In genomic region chr8:107115008-107115320, GRCm38 (mm10) we compare ENCODE assay signal across 12 mouse cellular contexts. TPM values are rescaled to one million over a fixed set of nuclear protein-coding genes. Genes with fewer than 3 reads are reported as not detected.
DNase-seq lines count a peak whose midpoint lies in the region; ATAC-seq lines count a peak whose summit lies in the region.
"Had no signal": no experiment of that assay in that cellular context is flagged by ENCODE, and none has a peak within 500 bp of the region (broad histone marks: within the 10 kb centered on the region; RNA-seq: fewer than 3 reads in every experiment).

No protein-coding gene starts in this region.

- peaks cover 29% of the 10 kb centered on the region for H3K4me1 ChIP-seq in hindbrain, embryonic 10.5 days (replicated peaks)
- no peaks in the 10 kb centered on the region; the same call in 1 of the 2 replicates for H3K4me1 ChIP-seq in hindbrain, embryonic 16.5 days (ENCODE audit: control insufficient read depth, insufficient read depth, low read depth, low read length)
- H3K4me1 ChIP-seq in midbrain, embryonic 11.5 days (ENCODE audit: control insufficient read depth, insufficient read depth, low read length), result peaks cover 3% of the 10 kb centered on the region; the same call in 1 of the 2 replicates
- H3K4me1 ChIP-seq in midbrain, embryonic 15.5 days, result peaks cover 8% of the 10 kb centered on the region
- H3K4me1 ChIP-seq in intestine, embryonic 16.5 days (ENCODE audit: control insufficient read depth, insufficient read depth, low read length), result peaks cover 27% of the 10 kb centered on the region
- peaks cover 13% of the 10 kb centered on the region; the same call in 1 of the 2 replicates for H3K4me1 ChIP-seq in stomach, embryonic 16.5 days (ENCODE audit: control insufficient read depth, insufficient read depth, low read length)

- no peak overlapping the region for H3K4me3 ChIP-seq in hindbrain, embryonic 10.5 days
- no peak overlapping the region for H3K4me3 ChIP-seq in hindbrain, embryonic 16.5 days (ENCODE audit: low read length)
- no peak overlapping the region for H3K4me3 ChIP-seq in midbrain, embryonic 11.5 days (ENCODE audit: low read depth, low read length)
- H3K4me3 ChIP-seq in midbrain, embryonic 15.5 days, result no peak overlapping the region
- H3K4me3 ChIP-seq in intestine, embryonic 16.5 days (ENCODE audit: low read length), result no peak overlapping the region
- no peak overlapping the region for H3K4me3 ChIP-seq in stomach, embryonic 16.5 days (replicated peaks; ENCODE audit: low read length)

- 78% methylated on average over 10 of the region's 10 CpGs for WGBS in hindbrain, embryonic 10.5 days
- WGBS in hindbrain, embryonic 16.5 days, result 78% methylated on average over 10 of the region's 10 CpGs
- 88% methylated on average over 10 of the region's 10 CpGs for WGBS in midbrain, embryonic 11.5 days
- WGBS in midbrain, embryonic 15.5 days, result 85% methylated on average over 10 of the region's 10 CpGs
- WGBS in intestine, embryonic 16.5 days, result 49% methylated on average over 10 of the region's 10 CpGs
- WGBS in stomach, embryonic 16.5 days, result 45% methylated on average over 10 of the region's 10 CpGs

- no peaks in the 10 kb centered on the region for H3K9me3 ChIP-seq in hindbrain, embryonic 10.5 days
- no peaks in the 10 kb centered on the region for H3K9me3 ChIP-seq in hindbrain, embryonic 16.5 days (ENCODE audit: control insufficient read depth, low read length)
- H3K9me3 ChIP-seq in midbrain, embryonic 11.5 days (ENCODE audit: control insufficient read depth, low read length), result no peaks in the 10 kb centered on the region
- H3K9me3 ChIP-seq in midbrain, embryonic 15.5 days, result no peaks in the 10 kb centered on the region
- no peaks in the 10 kb centered on the region for H3K9me3 ChIP-seq in intestine, embryonic 16.5 days (ENCODE audit: control insufficient read depth, low read length)
- no peaks in the 10 kb centered on the region for H3K9me3 ChIP-seq in stomach, embryonic 16.5 days (replicated peaks; ENCODE audit: control insufficient read depth, low read length)

- H3K9ac ChIP-seq in hindbrain, embryonic 16.5 days (ENCODE audit: low read depth, low read length), result no peak overlapping the region
- H3K9ac ChIP-seq in midbrain, embryonic 11.5 days (ENCODE audit: low read length), result no peak overlapping the region
- H3K9ac ChIP-seq in midbrain, embryonic 15.5 days, result no peak overlapping the region
- H3K9ac ChIP-seq in intestine, embryonic 16.5 days (ENCODE audit: low read depth, low read length), result peak overlapping the region; percentile 39
- H3K9ac ChIP-seq in stomach, embryonic 16.5 days (ENCODE audit: low read length), result peak overlapping the region; percentile 24

- ATAC-seq in hindbrain, embryonic 16.5 days, result no peak
- ATAC-seq in midbrain, embryonic 11.5 days (ENCODE audit: low FRiP score), result no peak
- ATAC-seq in midbrain, embryonic 15.5 days (replicated peaks), result no peak
- ATAC-seq in intestine, embryonic 16.5 days, result no peak
- no peak for ATAC-seq in stomach, embryonic 16.5 days (ENCODE audit: insufficient read depth, low FRiP score)
- ATAC-seq in frontal cortex, adult (ENCODE audit: low TSS enrichment), result no peak

- H3K4me2 ChIP-seq in hindbrain, embryonic 16.5 days (ENCODE audit: low read length), result no peak overlapping the region
- no peak overlapping the region for H3K4me2 ChIP-seq in midbrain, embryonic 11.5 days
- H3K4me2 ChIP-seq in midbrain, embryonic 15.5 days, result no peak overlapping the region
- peak overlapping the region; percentile 37; the same call in 1 of the 2 replicates for H3K4me2 ChIP-seq in intestine, embryonic 16.5 days (ENCODE audit: low read depth, low read length)
- peak overlapping the region; percentile 29; the same call in 1 of the 2 replicates for H3K4me2 ChIP-seq in stomach, embryonic 16.5 days (ENCODE audit: low read depth, low read length)

- H3K27ac ChIP-seq in hindbrain, embryonic 10.5 days, result peak overlapping the region; percentile 62; the same call in 1 of the 2 replicates
- no peak overlapping the region for H3K27ac ChIP-seq in hindbrain, embryonic 16.5 days (ENCODE audit: low read depth, low read length)
- H3K27ac ChIP-seq in midbrain, embryonic 11.5 days (ENCODE audit: low read depth, low read length), result no peak overlapping the region
- no peak overlapping the region for H3K27ac ChIP-seq in midbrain, embryonic 15.5 days
- H3K27ac ChIP-seq in intestine, embryonic 16.5 days (ENCODE audit: low read length), result peak overlapping the region; percentile 30; the same call in 1 of the 2 replicates
- peak overlapping the region; percentile 39; the same call in 1 of the 2 replicates for H3K27ac ChIP-seq in stomach, embryonic 16.5 days (ENCODE audit: low read length)

- intact Hi-C loops in gastrocnemius, postnatal 36 days (cut with DNase I), result loop anchor here (5.0 kb wide), 1 partner anchor 52 kb away; no protein-coding TSS in a partner anchor

- no peak for DNase-seq in hindbrain, embryonic 10.5 days (ENCODE audit: low spot score)
- DNase-seq in midbrain, embryonic 11.5 days (ENCODE audit: low spot score, missing footprints), result peak; percentile 77
- no peak for DNase-seq in gastrocnemius, postnatal 36 days
- DNase-seq: adrenal gland, postnatal 10 days; cerebellum, adult 8-10 months; thymus, adult 18-20 months had no signal

- no peaks in the 10 kb centered on the region for H3K36me3 ChIP-seq in hindbrain, embryonic 10.5 days
- H3K36me3 ChIP-seq in hindbrain, embryonic 16.5 days (ENCODE audit: control insufficient read depth, insufficient read depth, low read length), result no peaks in the 10 kb centered on the region
- H3K36me3 ChIP-seq in midbrain, embryonic 11.5 days (ENCODE audit: control insufficient read depth, insufficient read depth, low read length), result no peaks in the 10 kb centered on the region
- no peaks in the 10 kb centered on the region for H3K36me3 ChIP-seq in midbrain, embryonic 15.5 days (replicated peaks)
- H3K36me3 ChIP-seq in intestine, embryonic 16.5 days (ENCODE audit: control insufficient read depth, insufficient read depth, low read length), result no peaks in the 10 kb centered on the region
- no peaks in the 10 kb centered on the region for H3K36me3 ChIP-seq in stomach, embryonic 16.5 days (ENCODE audit: control insufficient read depth, insufficient read depth, low read length)

- H3K27me3 ChIP-seq in hindbrain, embryonic 10.5 days (ENCODE audit: insufficient read depth, poor library complexity, severe bottlenecking), result no peaks in the 10 kb centered on the region
- H3K27me3 ChIP-seq in hindbrain, embryonic 16.5 days (replicated peaks; ENCODE audit: control insufficient read depth, insufficient read depth, low read length), result no peaks in the 10 kb centered on the region
- H3K27me3 ChIP-seq in midbrain, embryonic 11.5 days (ENCODE audit: control insufficient read depth, insufficient read depth, low read length), result no peaks in the 10 kb centered on the region; the same call in 1 of the 2 replicates
- H3K27me3 ChIP-seq in midbrain, embryonic 15.5 days (replicated peaks), result no peaks in the 10 kb centered on the region
- no peaks in the 10 kb centered on the region for H3K27me3 ChIP-seq in intestine, embryonic 16.5 days (replicated peaks; ENCODE audit: control insufficient read depth, insufficient read depth, low read length)
- no peaks in the 10 kb centered on the region for H3K27me3 ChIP-seq in stomach, embryonic 16.5 days (ENCODE audit: control insufficient read depth, insufficient read depth, low read length)
- H3K27me3 ChIP-seq: CH12.LX had no signal

RNA-seq across cellular contexts. Expression of gene Terf2, which starts 18.6 kb away (rescaled TPM):
- polyA plus RNA-seq in hindbrain, embryonic 10.5 days (2016; fragmentation: Nextera tagmentation; extraction: Ambion mirVana), result 17.6 and 18.5 TPM in 2 replicates
- polyA plus RNA-seq in hindbrain, embryonic 16.5 days (2015; fragmentation: Nextera tagmentation; extraction: Ambion mirVana), result 22.5 and 24.1 TPM in 2 replicates
- 16.4 and 16.6 TPM in 2 replicates for polyA plus RNA-seq in midbrain, embryonic 11.5 days (2014; fragmentation: Nextera tagmentation; extraction: Ambion mirVana)
- polyA plus RNA-seq in midbrain, embryonic 15.5 days (2015; fragmentation: Nextera tagmentation; extraction: Ambion mirVana), result 27.3 and 29.7 TPM in 2 replicates
- 12.4 and 12.5 TPM in 2 replicates for polyA plus RNA-seq in intestine, embryonic 16.5 days (2015; fragmentation: Nextera tagmentation; extraction: Ambion mirVana)
- 13.1 and 14.0 TPM in 2 replicates for polyA plus RNA-seq in stomach, embryonic 16.5 days (2015; fragmentation: Nextera tagmentation; extraction: Ambion mirVana)
- total RNA-seq in gastrocnemius, postnatal 36 days (2021), result 10 to 100 TPM in 1 of 2 experiments, 1 to 10 TPM in 1; 8.6 to 11.4 TPM

RNA-seq across cellular contexts. Expression of gene Cyb5b, which starts 35.5 kb away (rescaled TPM):
- polyA plus RNA-seq in hindbrain, embryonic 10.5 days (2016; fragmentation: Nextera tagmentation; extraction: Ambion mirVana), result 138 and 157 TPM in 2 replicates
- 98.8 and 112 TPM in 2 replicates for polyA plus RNA-seq in hindbrain, embryonic 16.5 days (2015; fragmentation: Nextera tagmentation; extraction: Ambion mirVana)
- polyA plus RNA-seq in midbrain, embryonic 11.5 days (2014; fragmentation: Nextera tagmentation; extraction: Ambion mirVana), result 177 and 192 TPM in 2 replicates
- 109 and 116 TPM in 2 replicates for polyA plus RNA-seq in midbrain, embryonic 15.5 days (2015; fragmentation: Nextera tagmentation; extraction: Ambion mirVana)
- 155 and 177 TPM in 2 replicates for polyA plus RNA-seq in intestine, embryonic 16.5 days (2015; fragmentation: Nextera tagmentation; extraction: Ambion mirVana)
- polyA plus RNA-seq in stomach, embryonic 16.5 days (2015; fragmentation: Nextera tagmentation; extraction: Ambion mirVana), result 104 and 106 TPM in 2 replicates
- total RNA-seq in gastrocnemius, postnatal 36 days (2021), result 10 to 100 TPM; 29.6 to 30.8 TPM

RNA-seq across cellular contexts. Expression of gene Tmed6, which starts 49.5 kb away (rescaled TPM):
- polyA plus RNA-seq in hindbrain, embryonic 10.5 days (2016; fragmentation: Nextera tagmentation; extraction: Ambion mirVana), result not detected in 2 replicates
- polyA plus RNA-seq in hindbrain, embryonic 16.5 days (2015; fragmentation: Nextera tagmentation; extraction: Ambion mirVana), result not detected in 2 replicates
- not detected in 2 replicates for polyA plus RNA-seq in midbrain, embryonic 11.5 days (2014; fragmentation: Nextera tagmentation; extraction: Ambion mirVana)
- polyA plus RNA-seq in midbrain, embryonic 15.5 days (2015; fragmentation: Nextera tagmentation; extraction: Ambion mirVana), result not detected in 2 replicates
- 52.3 and 60.5 TPM in 2 replicates for polyA plus RNA-seq in intestine, embryonic 16.5 days (2015; fragmentation: Nextera tagmentation; extraction: Ambion mirVana)
- 82.3 and 84.1 TPM in 2 replicates for polyA plus RNA-seq in stomach, embryonic 16.5 days (2015; fragmentation: Nextera tagmentation; extraction: Ambion mirVana)
- total RNA-seq in gastrocnemius, postnatal 36 days (2021), result not detected
- total RNA-seq: adrenal gland, postnatal 10 days had no signal

RNA-seq across cellular contexts. Expression of gene Nip7, which starts 58.3 kb away (rescaled TPM):
- 96.4 and 114 TPM in 2 replicates for polyA plus RNA-seq in hindbrain, embryonic 10.5 days (2016; fragmentation: Nextera tagmentation; extraction: Ambion mirVana)
- polyA plus RNA-seq in hindbrain, embryonic 16.5 days (2015; fragmentation: Nextera tagmentation; extraction: Ambion mirVana), result 61.2 and 66.2 TPM in 2 replicates
- 100 and 102 TPM in 2 replicates for polyA plus RNA-seq in midbrain, embryonic 11.5 days (2014; fragmentation: Nextera tagmentation; extraction: Ambion mirVana)
- polyA plus RNA-seq in midbrain, embryonic 15.5 days (2015; fragmentation: Nextera tagmentation; extraction: Ambion mirVana), result 70.2 and 71.1 TPM in 2 replicates
- 73.5 and 85.9 TPM in 2 replicates for polyA plus RNA-seq in intestine, embryonic 16.5 days (2015; fragmentation: Nextera tagmentation; extraction: Ambion mirVana)
- 63.5 and 79.8 TPM in 2 replicates for polyA plus RNA-seq in stomach, embryonic 16.5 days (2015; fragmentation: Nextera tagmentation; extraction: Ambion mirVana)
- total RNA-seq in gastrocnemius, postnatal 36 days (2021), result 10 to 100 TPM; 13.7 to 21.5 TPM

RNA-seq across cellular contexts. Expression of gene Cog8, which starts 58.5 kb away (rescaled TPM):
- polyA plus RNA-seq in hindbrain, embryonic 10.5 days (2016; fragmentation: Nextera tagmentation; extraction: Ambion mirVana), result 39.2 and 43.5 TPM in 2 replicates
- polyA plus RNA-seq in hindbrain, embryonic 16.5 days (2015; fragmentation: Nextera tagmentation; extraction: Ambion mirVana), result 39.2 and 42.3 TPM in 2 replicates
- 38.1 and 38.8 TPM in 2 replicates for polyA plus RNA-seq in midbrain, embryonic 11.5 days (2014; fragmentation: Nextera tagmentation; extraction: Ambion mirVana)
- polyA plus RNA-seq in midbrain, embryonic 15.5 days (2015; fragmentation: Nextera tagmentation; extraction: Ambion mirVana), result 42.0 and 44.8 TPM in 2 replicates
- polyA plus RNA-seq in intestine, embryonic 16.5 days (2015; fragmentation: Nextera tagmentation; extraction: Ambion mirVana), result 32.4 and 32.8 TPM in 2 replicates
- polyA plus RNA-seq in stomach, embryonic 16.5 days (2015; fragmentation: Nextera tagmentation; extraction: Ambion mirVana), result 24.8 and 27.1 TPM in 2 replicates
- total RNA-seq in gastrocnemius, postnatal 36 days (2021), result 10 to 100 TPM; 15.0 to 16.1 TPM

Comparison
In these comparisons a context has a peak if more than half of its experiments do, and no peak if none do; other contexts are left out.
1. H3K27ac ChIP-seq: peak in hindbrain, embryonic 10.5 days (single experiment), intestine, embryonic 16.5 days (single experiment) and stomach, embryonic 16.5 days (single experiment); none in hindbrain, embryonic 16.5 days (single experiment), midbrain, embryonic 11.5 days (single experiment) and midbrain, embryonic 15.5 days (single experiment).
2. H3K4me2 ChIP-seq: peak in intestine, embryonic 16.5 days (single experiment) and stomach, embryonic 16.5 days (single experiment); none in hindbrain, embryonic 16.5 days (single experiment), midbrain, embryonic 11.5 days (single experiment) and midbrain, embryonic 15.5 days (single experiment).
3. H3K9ac ChIP-seq: peak in intestine, embryonic 16.5 days (single experiment) and stomach, embryonic 16.5 days (single experiment); none in hindbrain, embryonic 16.5 days (single experiment), midbrain, embryonic 11.5 days (single experiment) and midbrain, embryonic 15.5 days (single experiment).
4. RNA of gene Tmed6, which starts 49.5 kb away (polyA plus RNA-seq): 82.3 to 84.1 TPM in stomach, embryonic 16.5 days and 52.3 to 60.5 TPM in intestine, embryonic 16.5 days; not detected in hindbrain, embryonic 10.5 days, not detected in hindbrain, embryonic 16.5 days, not detected in midbrain, embryonic 11.5 days and not detected in midbrain, embryonic 15.5 days; every median in the first group is over 10 times any median in the second.